Comparison of ENCODE assay signal across 10 mouse cellular contexts in genomic region chr7:99401373-99401772, GRCm38 (mm10). TPM values are rescaled to one million over a fixed set of nuclear protein-coding genes. Genes with fewer than 3 reads are reported as not detected.
DNase-seq lines count a peak whose midpoint lies in the region; ATAC-seq and TF ChIP-seq lines count a peak whose summit lies in the region.
"Had no signal": no experiment of that assay in that cellular context is flagged by ENCODE, and none has a peak within 500 bp of the region (broad histone marks: within the 10 kb centered on the region; RNA-seq: fewer than 3 reads in every experiment).

No protein-coding gene starts in this region.

- 0 out of 2 replicates have a peak, but pooled peaks have one; percentile 25 for ATAC-seq in intestine, embryonic 14.5 days (replicated peaks; ENCODE audit: low FRiP score, low TSS enrichment, low read depth)
- no peak for ATAC-seq in intestine, postnatal 0 days
- ATAC-seq in CD4-positive, CD25-positive, alpha-beta regulatory T cell, adult 4 months, result peak; percentile 61
- peak; percentile 34; the same call in 1 of the 2 replicates for ATAC-seq in liver, embryonic 15.5 days (ENCODE audit: insufficient read depth)
- ATAC-seq: activated CD4-positive, CD25-positive, alpha-beta regulatory T cell, adult 4 months had no signal

- intact Hi-C loops in left cerebral cortex, postnatal 10 days (cut with DNase I), result no loop called here

- peaks cover 18% of the 10 kb centered on the region for H3K4me1 ChIP-seq in intestine, embryonic 14.5 days (replicated peaks; ENCODE audit: control insufficient read depth, insufficient read depth, low read length)
- H3K4me1 ChIP-seq in intestine, postnatal 0 days (replicated peaks; ENCODE audit: control insufficient read depth, insufficient read depth, low read length), result peaks cover 13% of the 10 kb centered on the region
- H3K4me1 ChIP-seq in liver, embryonic 15.5 days (replicated peaks), result no peaks in the 10 kb centered on the region

- H3K4me3 ChIP-seq in intestine, embryonic 14.5 days (ENCODE audit: low read depth, low read length), result no peak overlapping the region
- H3K4me3 ChIP-seq in intestine, postnatal 0 days (ENCODE audit: low read depth, low read length), result no peak overlapping the region
- H3K4me3 ChIP-seq in liver, embryonic 15.5 days (replicated peaks), result no peak overlapping the region
- H3K4me3 ChIP-seq: heart, embryonic 13.5 days had no signal

- WGBS in intestine, embryonic 14.5 days, result 48% methylated on average over 8 of the region's 8 CpGs
- WGBS in intestine, postnatal 0 days, result 49% methylated on average over 8 of the region's 8 CpGs
- WGBS in liver, embryonic 15.5 days (ENCODE audit: insufficient replicate concordance), result 27% methylated on average over 8 of the region's 8 CpGs

- no peak overlapping the region for H3K9ac ChIP-seq in intestine, embryonic 14.5 days (ENCODE audit: low read length)
- no peak overlapping the region for H3K9ac ChIP-seq in intestine, postnatal 0 days (ENCODE audit: low read depth, low read length)
- no peak overlapping the region for H3K9ac ChIP-seq in liver, embryonic 15.5 days
- H3K9ac ChIP-seq: heart, embryonic 13.5 days had no signal

- H3K9me3 ChIP-seq in intestine, embryonic 14.5 days (ENCODE audit: control insufficient read depth, low read length), result no peaks in the 10 kb centered on the region
- no peaks in the 10 kb centered on the region for H3K9me3 ChIP-seq in intestine, postnatal 0 days (ENCODE audit: control insufficient read depth)
- H3K9me3 ChIP-seq in liver, embryonic 15.5 days (replicated peaks), result no peaks in the 10 kb centered on the region
- H3K9me3 ChIP-seq: heart, embryonic 13.5 days had no signal

- H3K36me3 ChIP-seq in intestine, embryonic 14.5 days (ENCODE audit: control insufficient read depth, insufficient read depth, low read length), result no peaks in the 10 kb centered on the region
- 0 out of 2 replicates have a peak, but pooled peaks cover 6% of the 10 kb centered on the region for H3K36me3 ChIP-seq in intestine, postnatal 0 days (ENCODE audit: control insufficient read depth, insufficient read depth)
- H3K36me3 ChIP-seq in liver, embryonic 15.5 days (replicated peaks), result no peaks in the 10 kb centered on the region

- no peaks in the 10 kb centered on the region for H3K27me3 ChIP-seq in intestine, embryonic 14.5 days (replicated peaks; ENCODE audit: control insufficient read depth, insufficient read depth, low read length)
- H3K27me3 ChIP-seq in intestine, postnatal 0 days (replicated peaks; ENCODE audit: control insufficient read depth, insufficient read depth, low read length), result no peaks in the 10 kb centered on the region
- H3K27me3 ChIP-seq in liver, embryonic 15.5 days, result no peaks in the 10 kb centered on the region
- H3K27me3 ChIP-seq: heart, embryonic 13.5 days had no signal

- no peak overlapping the region for H3K4me2 ChIP-seq in intestine, embryonic 14.5 days (ENCODE audit: low read length)
- no peak overlapping the region for H3K4me2 ChIP-seq in intestine, postnatal 0 days (replicated peaks; ENCODE audit: low read depth)
- no peak overlapping the region for H3K4me2 ChIP-seq in liver, embryonic 15.5 days
- H3K4me2 ChIP-seq: heart, embryonic 13.5 days had no signal

- no peak for TF ChIP-seq CTCF in intestine, postnatal 0 days (IDR thresholded peaks at IDR 0.05; ENCODE audit: low read depth)

- no peak for DNase-seq in intestine, embryonic 14.5 days (ENCODE audit: low spot score)
- peak; percentile 54 for DNase-seq in embryo, embryonic 11 days
- no peak for DNase-seq in left cerebral cortex, postnatal 10 days (ENCODE audit: extremely low spot score in 1 of 2, low spot score in 2 of 2)
- no peak for DNase-seq in cerebellum, adult 11 months
- DNase-seq: kidney, postnatal 14 days had no signal

- no peak overlapping the region for H3K27ac ChIP-seq in intestine, embryonic 14.5 days (ENCODE audit: low read depth)
- no peak overlapping the region for H3K27ac ChIP-seq in intestine, postnatal 0 days (ENCODE audit: low read depth, low read length)
- H3K27ac ChIP-seq in liver, embryonic 15.5 days (replicated peaks), result no peak overlapping the region
- H3K27ac ChIP-seq: heart, embryonic 13.5 days had no signal

RNA-seq across cellular contexts. Expression of gene Gdpd5, which starts 20.2 kb away (rescaled TPM):
- polyA plus RNA-seq in intestine, embryonic 14.5 days (2014; fragmentation: Nextera tagmentation; extraction: Ambion mirVana), result 18.6 and 23.4 TPM in 2 replicates
- 15.7 and 16.9 TPM in 2 replicates for polyA plus RNA-seq in intestine, postnatal 0 days (2015; fragmentation: Nextera tagmentation; extraction: Ambion mirVana)
- 10 to 100 TPM; 13.6 to 21.0 TPM for polyA plus RNA-seq in CD4-positive, CD25-positive, alpha-beta regulatory T cell, adult 4 months (2017; shearing (Covaris generic))
- polyA plus RNA-seq in liver, embryonic 15.5 days (2015; fragmentation: Nextera tagmentation; extraction: Ambion mirVana), result 1.9 and 2.1 TPM in 2 replicates
- 10 to 100 TPM; 34.2 to 35.5 TPM for total RNA-seq in left cerebral cortex, postnatal 10 days (2021)

RNA-seq across cellular contexts. Expression of gene Serpinh1, which starts 48.3 kb away (rescaled TPM):
- polyA plus RNA-seq in intestine, embryonic 14.5 days (2014; fragmentation: Nextera tagmentation; extraction: Ambion mirVana), result 417 and 502 TPM in 2 replicates
- polyA plus RNA-seq in intestine, postnatal 0 days (2015; fragmentation: Nextera tagmentation; extraction: Ambion mirVana), result 199 and 204 TPM in 2 replicates
- polyA plus RNA-seq in CD4-positive, CD25-positive, alpha-beta regulatory T cell, adult 4 months (2017; shearing (Covaris generic)), result under 1 TPM in 1 of 2 experiments, not detected in 1; 0.15 TPM
- polyA plus RNA-seq in liver, embryonic 15.5 days (2015; fragmentation: Nextera tagmentation; extraction: Ambion mirVana), result 80.5 and 82.0 TPM in 2 replicates
- total RNA-seq in left cerebral cortex, postnatal 10 days (2021), result 10 to 100 TPM; 46.7 to 49.4 TPM
- polyA plus RNA-seq: activated CD4-positive, CD25-positive, alpha-beta regulatory T cell, adult 4 months had no signal

Comparison
In these comparisons a context has a peak if more than half of its experiments do, and no peak if none do; other contexts are left out.
1. RNA of gene Serpinh1, which starts 48.3 kb away (polyA plus RNA-seq): 417 to 502 TPM in intestine, embryonic 14.5 days, 199 to 204 TPM in intestine, postnatal 0 days and 80.5 to 82.0 TPM in liver, embryonic 15.5 days; 0.15 TPM in CD4-positive, CD25-positive, alpha-beta regulatory T cell, adult 4 months; every median in the first group is over 10 times any median in the second.